Mouse (Mus musculus) frontal cortex, postnatal 25 days (tissue): ENCODE measurements around the gene Hepacam2.
A peak's percentile ranks its signal among the peaks of the same experiment; 100 is the strongest.
"Not testable (repeated sequence)": the region's sequence is repeated elsewhere in the genome, so short reads cannot be mapped to it uniquely, and the experiment has no call there.

Experiments
- DNase-seq, 2 experiments: peaks; one replicate each; pipeline ENCODE4 v3.0.0; 2022; ENCODE audit warnings: low spot score in 2 of 2

Gene Hepacam2

DNA sequence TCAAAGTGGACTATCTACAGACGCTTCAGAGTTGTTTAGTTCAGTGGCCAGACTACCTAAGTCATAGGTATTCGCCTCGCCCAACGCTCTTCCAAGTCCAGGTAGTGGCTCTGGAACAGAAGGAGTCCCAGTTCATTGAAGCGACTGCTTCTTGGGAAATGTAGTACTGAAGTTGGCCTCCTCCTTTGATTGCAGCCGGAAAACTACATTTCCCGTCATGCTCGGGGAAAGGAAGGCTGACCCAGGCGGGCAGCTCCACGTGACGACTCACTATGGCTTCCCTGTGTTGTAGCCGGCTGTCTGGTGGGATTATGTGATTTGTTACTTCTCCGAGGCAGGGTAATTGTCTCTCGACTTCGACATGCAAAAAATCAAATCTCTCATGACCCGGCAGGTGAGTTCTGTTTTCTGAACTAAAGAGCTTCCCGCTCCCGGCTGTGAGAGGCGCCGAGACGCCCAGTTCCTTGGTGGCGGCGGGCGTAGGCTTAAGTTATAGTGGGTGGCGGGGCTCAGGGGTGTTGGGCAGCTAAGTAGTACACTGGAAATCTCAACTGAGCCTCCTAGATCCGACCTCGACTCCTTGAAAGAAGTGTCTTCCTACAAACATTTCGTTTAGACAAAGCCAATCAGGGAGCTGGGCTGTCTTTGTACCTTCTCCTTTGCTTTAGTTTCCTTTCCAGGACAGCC lies at the start of gene Hepacam2, which contains the start of gene Vps50:
Gene Hepacam2, minus strand, starts transcription at position 137 of the 687 bp plus-strand sequence.
Gene Vps50, plus strand, starts transcription at position 221 of the 687 bp plus-strand sequence.
- DNase-seq: peak; percentile 67 to 81

DNA sequence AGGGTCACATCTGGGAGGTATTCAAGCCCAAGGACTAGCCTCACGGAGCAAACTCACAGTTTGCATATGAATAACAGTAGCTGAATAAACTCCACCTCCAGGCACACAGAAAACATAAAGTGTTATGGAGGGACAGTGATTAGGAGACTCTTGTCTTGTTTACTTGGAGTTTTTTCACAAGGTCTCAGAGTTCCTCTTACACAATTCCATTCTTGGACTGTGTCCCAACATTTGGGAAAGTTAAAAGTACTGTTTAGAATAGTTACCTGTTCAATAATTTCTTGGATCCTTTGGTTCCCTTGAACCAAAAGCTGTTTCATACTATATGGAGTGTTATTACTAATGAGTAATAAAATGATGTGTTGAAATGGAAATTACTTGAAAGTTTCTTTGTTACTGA lies 46.9 kb upstream of the Hepacam2 start:
- DNase-seq: no peak

DNA sequence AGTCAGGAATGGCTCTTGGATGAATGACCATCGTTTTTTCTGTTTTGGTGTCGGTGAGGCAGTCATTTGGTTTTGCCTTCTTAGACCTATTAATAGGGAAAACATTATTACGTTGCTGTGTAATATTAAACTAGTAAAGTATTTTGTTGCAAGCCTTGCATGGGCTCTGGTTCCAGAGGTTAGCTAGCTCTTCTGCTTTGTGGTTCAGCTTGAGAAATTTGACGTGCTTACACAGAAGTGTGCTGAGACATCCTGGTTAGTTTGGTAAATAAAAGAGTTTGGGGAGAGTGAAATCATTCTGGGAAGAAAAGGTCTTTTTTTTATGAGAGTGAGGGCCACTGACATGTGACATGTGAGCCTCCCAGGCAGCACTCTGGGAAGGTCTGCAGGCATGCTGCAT lies 45.8 kb upstream of the Hepacam2 start:
- DNase-seq: no peak

DNA sequence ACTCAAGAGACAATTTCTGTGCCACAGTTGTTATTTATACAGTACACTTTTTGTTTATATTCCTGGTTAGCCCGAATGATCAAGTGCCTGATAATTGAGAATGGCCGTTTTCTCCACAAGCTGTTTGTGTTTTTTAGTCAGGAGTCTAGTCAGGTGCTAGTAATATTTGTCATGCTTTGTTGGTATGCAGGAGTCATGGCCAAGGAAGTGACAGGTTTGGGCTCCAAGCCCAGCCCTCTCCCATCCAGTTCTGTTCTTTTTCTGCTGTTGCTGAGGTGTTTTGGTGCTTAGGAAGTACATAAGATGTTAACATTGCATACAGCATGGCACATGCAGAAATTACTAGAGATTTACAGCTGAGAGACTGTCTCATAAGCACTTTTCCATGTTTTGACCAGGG lies 41.4 kb upstream of the Hepacam2 start:
- DNase-seq: no peak

DNA sequence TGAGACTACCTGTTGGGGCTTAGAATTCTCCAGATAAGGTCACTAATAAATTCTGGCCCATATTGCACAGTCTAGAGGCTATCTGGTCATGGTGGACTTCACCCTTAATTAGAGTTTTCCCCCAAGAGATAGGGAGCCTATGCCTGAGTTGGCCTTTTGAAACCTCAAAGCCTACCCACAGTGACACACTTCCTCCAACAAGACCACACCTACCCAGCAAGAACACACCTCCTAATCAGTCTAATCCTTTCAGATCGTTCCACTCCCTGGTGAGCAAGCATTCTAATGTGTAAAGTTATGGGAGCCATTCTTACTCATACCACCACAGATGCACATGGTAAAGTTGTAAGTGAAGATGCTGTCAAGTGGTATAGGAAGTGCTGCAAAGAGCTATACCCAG lies 38.0 kb upstream of the Hepacam2 start:
- DNase-seq: no peak

DNA sequence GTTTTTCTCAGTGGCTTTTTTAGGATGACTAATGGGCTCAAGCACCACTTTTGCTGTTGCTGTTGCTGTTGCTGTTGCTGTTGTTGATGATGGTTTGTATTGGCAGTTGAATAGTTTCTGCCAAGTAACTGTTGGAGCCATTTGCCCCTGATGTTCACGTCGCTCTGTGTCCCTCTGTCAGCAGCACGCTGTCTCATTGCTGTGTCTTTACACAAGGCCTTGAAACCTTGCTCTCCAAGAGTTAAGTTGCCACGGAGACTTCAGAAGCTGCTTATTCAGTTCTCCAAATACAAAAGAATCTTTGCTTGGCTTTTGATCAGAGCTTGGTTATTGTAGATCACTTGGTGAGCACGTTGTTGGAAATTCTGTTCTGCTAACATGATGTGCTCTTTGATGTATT lies 33.3 kb upstream of the Hepacam2 start:
- no peak for DNase-seq

DNA sequence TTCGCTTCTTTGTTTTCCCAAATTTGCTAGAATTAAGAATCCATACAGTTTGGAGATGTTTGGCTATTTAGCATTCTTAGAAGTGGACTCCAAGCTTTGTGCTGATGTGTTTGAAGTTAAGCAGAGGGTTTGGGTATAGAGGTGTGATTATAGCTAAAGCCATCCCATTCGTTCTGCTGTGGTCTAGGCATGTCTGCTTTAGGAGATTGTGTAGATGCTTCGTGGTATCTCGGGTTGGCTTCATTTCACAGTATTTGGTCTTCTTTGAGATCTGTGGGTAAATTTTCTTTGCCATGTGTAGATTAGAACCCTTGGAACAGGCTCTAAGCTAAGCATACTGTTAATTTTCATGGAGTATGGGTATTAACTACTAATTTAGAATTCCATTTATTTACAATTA lies 30.1 kb upstream of the Hepacam2 start:
- no peak for DNase-seq

DNA sequence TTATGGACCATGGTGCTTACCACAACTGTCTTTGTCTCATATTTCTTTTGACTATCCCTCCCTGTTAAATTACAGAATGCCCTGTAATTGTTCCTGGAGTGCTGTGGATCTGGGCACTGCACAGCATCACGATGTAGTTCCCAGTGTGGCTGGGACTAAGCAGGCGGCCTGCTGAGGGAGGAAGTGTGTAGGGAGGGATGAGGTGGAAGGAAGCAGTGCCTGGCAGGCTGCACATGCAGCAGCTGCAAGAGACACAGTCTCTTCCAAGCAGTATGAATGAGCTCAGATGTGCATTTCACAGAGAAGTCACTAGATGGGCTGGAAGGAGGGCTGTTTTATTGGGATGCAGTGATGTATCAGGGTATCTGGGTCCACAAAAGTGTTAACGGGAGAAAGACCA lies 14.5 kb upstream of the Hepacam2 start:
- peak in 1 of 2 experiments; percentile 28 for DNase-seq

DNA sequence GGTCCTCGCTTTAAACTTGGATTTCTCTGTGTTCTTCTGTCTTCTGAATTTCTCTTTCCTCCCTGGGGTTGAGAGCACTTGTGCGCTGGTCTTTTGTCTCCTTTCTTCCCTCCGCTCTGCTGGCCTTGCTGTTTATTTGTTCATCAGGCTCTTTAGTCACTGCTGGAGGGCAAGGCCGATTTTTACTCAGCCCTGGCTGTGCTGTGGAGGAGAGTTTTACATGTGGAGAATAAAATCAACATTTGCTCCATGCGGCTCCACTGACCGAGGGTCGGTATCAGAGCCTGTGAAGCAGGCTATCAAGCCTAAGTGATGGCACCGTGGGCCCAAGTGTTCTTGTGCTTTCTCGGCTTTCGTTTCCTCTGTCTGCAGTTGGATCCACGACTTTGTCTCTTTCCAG lies 13.5 kb upstream of the Hepacam2 start:
- DNase-seq: no peak

DNA sequence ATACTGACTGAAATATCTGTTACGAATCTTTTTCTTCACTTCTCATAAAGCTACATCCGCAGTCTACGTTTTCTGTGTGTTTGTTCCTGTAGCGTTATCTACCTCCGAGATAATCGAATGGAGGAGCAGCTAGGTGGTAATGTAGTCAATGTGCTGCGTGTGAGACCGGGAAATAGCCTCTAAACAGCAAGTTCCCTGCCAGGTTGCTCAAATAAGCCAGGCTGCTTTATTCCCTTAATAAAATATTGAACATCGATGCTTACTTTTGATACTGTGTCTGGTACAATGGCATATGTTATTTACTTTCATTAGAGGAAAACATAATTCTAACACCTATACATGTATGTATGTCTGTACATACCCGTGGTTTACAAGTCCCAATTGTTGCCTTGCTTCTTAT lies 13.0 kb upstream of the Hepacam2 start:
- no peak for DNase-seq

DNA sequence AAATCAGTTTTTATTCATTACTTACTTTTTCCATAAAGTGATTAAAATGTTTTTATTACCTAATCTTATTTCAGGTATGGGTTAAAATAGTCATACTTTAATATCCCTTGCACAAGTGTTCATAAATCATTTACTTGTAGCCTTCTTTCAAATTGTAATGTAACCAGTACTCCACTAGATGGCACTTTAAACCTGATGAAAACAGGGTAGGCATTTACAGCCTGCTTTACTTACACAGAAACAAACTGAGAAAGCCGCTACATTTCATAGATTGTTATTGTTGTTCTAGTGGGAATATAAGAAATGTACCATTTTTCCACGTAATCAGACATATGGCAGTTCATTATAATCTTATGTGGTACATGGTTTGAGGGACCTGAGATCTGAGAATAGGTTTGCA lies 11.7 kb upstream of the Hepacam2 start:
- no peak for DNase-seq

DNA sequence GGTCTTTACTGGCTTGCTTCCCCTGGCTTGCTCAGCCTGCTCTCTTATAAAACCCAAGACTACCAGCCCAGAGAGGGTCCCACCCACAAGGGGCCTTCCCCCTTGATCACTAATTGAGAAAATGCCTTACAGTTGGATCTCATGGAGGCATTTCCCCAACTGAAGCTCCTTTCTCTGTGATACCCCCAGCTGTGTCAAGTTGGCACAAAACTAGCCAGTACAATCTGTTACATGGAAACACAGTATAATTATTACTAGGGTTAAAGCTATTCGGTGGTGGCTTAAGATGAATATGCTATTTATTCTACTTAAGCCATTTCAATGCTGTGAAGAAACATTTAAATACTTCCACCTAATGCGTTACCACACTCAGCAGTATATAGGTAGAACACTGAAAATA lies 10.1 kb upstream of the Hepacam2 start:
- not testable (repeated sequence) for DNase-seq

DNA sequence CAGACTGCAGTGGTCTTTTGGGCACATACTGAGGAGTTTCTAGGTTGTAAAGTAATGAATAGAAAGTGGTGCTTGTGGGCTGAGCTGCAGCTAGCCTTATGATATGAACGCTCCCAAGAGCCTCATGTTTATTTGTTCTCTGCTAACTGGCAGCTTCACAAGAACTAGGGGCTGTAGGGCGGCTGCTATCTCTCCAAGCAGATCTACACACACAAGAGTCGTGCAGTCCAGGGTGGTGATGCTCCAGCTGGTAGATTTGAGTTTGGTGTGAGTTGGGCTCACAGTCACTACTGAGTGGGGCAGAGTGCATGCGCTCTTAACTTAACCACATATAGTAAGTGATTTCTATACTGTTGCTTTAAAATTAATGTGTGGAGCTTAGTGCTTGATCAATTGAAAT lies 9.0 kb upstream of the Hepacam2 start:
- no peak for DNase-seq

DNA sequence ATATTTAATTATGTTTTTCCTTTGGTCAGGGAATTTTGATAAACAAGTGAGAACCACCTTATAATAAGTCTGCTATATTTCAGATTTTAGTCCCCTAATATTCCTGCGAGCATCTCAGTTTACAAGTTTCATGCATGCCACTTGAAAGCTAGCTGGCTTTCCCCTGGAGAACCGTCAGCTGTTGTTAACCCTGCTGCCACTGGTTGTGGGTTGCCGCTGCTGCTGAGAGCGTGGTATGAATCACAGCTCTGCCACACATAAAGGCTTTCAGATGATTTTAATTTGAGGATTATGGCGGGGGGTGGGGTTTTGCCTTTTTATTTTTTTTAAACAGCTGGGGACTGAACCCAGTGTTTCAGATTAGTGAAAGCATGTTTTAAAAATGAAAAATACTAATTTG lies 7.2 kb upstream of the Hepacam2 start:
- no peak for DNase-seq

DNA sequence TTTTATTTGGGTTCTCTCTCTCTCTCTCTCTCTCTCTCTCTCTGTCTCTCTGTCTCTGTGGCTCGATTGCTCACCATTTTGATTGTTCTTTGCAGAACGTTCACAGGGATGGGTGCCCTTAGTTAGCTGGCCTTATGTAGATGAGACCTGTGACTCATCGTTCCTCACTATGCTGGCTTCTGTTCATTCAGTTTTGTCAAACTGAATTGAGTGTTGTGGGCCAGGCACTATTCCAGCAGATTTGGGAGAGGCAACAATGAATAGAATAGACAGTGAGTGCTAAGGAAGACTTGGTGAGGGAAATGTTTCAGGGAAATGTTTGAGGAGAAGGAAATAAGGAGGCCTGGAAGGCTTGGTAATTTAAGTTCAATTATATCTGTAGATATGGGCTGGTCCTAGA lies 2.2 kb upstream of the Hepacam2 start:
- no peak for DNase-seq

DNA sequence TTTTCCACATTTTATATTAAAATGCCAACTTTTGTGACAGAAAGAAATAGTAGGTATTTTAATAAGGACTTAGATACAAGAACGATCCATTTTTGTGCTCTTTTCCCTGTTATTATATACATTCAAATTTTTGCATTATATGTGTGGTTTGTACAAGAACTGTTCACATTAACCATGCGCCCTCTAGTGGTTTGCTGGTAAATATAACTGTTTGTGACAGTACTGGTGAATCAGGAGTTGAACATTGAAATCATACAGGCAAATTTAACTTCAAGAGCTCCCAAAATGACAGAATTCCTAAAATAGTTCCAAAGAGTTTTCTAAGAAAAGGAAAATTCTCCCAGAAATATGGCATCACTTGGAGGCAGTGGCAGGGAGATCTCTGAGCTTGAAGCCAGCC lies 1.9 kb downstream of the Hepacam2 start:
- no peak for DNase-seq

DNA sequence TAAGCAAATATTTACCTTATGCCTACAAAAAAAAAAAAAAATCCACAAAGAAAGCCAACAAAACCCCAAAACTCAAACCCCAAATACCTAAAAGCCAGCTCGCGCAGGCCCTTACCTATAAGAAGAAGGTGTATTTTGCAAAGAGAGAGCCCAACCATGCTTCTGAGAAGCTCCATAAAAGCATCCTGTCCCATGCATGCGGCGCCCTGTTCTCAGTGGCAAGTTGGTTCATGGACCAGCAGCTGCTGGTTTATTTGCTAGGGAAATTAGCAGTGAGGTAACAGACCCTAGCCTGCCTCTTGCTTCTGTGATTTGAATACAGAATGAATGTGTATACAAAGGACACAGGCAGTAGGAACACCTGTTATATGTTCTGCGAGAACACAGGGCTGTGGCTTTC lies 3.8 kb downstream of the Hepacam2 start:
- DNase-seq: no peak

DNA sequence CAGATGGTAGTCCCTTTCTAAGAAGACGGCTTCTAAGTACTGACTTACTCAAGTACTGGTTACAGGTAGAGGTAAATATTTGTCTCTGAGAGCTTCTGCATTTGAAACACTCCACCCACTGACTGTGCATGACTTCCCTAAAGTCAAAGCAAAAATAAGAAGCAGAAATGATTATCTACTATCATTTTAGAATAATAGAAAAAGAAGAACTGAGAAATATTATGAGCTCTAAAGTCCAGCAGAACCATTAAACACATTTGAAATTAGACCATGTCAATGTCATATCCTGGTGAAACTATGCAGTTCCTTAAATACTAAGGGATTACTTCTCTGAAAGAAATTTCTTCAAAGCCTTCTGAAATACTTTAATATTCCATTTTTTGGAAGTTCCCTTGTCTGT lies 10.7 kb downstream of the Hepacam2 start:
- no peak for DNase-seq

DNA sequence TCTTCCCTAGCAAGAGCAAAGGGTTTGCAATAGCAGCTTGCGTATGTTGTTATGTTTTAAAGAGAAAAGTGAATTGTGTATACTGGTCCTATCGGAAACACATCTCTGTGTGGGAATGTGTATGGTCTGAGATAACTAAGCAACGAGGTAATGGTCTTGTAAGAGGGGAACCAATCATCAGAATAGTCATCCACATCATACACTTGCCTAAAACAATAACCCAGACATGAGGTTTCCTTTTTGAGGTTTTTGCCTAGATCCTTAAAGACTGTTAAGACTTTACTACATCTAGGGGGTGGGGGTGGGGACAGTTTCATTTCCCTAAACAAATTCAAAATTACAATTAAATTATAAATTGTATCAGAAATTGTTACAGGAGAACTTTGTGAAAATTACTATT lies 13.0 kb downstream of the Hepacam2 start:
- no peak for DNase-seq

DNA sequence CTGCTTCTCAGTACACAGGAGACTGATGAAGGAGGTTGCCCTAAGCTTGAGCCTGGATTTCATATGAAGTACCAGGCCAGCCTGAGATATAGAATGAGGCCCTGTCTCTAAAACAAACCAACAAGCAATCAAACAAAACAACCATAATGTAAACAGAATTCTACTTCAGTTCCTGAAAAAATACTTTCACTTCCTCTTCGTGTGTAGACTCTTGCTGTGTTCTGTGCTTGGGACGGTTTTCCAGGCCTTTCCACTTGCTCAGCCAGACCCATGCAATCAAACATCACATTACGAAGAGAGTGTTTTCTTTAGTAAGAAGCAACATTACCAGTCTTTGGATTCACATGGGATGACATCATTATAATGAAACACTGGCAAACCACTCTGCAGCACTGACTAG lies 16.4 kb downstream of the Hepacam2 start:
- DNase-seq: no peak

DNA sequence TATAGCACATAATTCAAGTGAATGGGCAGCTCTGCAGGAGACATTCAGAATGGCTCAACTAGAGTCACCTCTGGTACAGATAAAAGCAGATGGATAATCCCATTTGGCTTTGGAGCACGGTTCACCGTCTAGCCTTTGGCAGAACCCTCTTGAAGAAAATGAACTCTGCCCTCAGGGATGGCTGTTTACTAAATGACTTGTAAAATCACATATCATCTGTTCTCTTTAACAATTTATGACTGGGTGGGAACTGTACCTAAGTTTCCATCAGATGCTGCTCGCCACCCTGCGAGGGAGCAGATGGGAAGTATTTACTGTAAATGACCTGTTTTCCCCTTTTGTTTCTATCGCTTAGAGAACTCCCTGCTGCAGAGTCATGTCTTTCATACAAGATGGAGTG lies 18.2 kb downstream of the Hepacam2 start:
- DNase-seq: no peak

DNA sequence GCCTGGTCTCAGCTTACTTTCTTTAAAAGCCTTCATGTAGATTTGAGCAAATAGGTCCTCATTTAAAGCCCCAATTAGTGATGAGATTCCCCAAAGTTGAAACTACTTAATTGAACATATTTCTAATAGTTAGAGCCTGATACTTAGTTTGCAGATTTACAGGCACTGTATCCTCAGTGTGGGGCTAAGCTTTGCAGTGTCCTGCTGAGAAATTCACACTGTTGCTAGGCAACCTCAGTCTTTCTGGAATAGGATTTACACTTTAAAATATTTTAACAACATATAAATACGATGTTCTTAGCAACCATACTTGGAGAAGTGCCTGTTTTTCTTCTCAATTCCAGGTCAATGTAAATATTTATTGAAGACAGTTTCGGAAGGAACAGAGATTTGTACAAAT lies 21.8 kb downstream of the Hepacam2 start:
- DNase-seq: no peak

DNA sequence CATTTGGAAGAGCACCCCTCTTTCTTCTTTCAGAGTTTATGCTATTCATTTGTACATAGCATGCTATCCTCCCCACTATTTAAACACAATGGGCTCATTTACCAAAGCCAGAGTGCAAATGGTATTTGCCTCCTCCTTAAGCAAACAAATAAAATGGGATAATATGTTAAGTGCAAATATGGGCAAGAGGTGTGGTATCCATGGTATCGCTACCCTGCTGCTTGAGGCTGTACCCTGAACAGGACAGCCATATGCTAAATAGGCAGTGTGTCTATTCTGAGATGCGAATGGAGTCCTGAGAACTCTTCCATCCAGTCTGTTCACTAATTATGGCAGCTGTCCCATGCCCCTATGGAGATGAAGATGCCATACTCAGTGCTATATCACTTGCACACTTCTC lies 27.4 kb downstream of the Hepacam2 start:
- no peak for DNase-seq

DNA sequence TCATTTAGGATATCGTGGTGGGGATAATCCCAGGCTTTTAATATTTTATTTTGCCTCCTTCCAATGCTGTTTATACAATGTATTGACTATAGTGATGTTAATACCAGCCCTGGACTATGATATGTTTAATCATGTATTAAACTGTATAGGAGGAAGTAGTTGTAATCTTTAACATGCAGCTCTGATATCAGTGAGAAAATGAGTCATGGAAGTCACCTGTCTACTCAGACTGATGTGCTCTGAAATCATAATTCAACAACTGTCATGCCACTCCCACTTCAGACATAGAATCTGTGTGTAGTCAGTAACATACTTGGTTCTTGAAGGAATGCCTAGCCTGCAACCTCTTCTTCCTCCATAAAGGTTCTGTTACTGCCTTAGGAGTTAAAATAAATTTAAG lies 29.5 kb downstream of the Hepacam2 start:
- DNase-seq: no peak
